Mouse (Mus musculus): ENCODE results near the gene Hcn2. TPM values are rescaled to one million over a fixed set of nuclear protein-coding genes. Genes with fewer than 3 reads are reported as not detected.

Hcn2 gene
- polyA plus RNA-seq, 1 experiment, result 270 TPM

DNA sequence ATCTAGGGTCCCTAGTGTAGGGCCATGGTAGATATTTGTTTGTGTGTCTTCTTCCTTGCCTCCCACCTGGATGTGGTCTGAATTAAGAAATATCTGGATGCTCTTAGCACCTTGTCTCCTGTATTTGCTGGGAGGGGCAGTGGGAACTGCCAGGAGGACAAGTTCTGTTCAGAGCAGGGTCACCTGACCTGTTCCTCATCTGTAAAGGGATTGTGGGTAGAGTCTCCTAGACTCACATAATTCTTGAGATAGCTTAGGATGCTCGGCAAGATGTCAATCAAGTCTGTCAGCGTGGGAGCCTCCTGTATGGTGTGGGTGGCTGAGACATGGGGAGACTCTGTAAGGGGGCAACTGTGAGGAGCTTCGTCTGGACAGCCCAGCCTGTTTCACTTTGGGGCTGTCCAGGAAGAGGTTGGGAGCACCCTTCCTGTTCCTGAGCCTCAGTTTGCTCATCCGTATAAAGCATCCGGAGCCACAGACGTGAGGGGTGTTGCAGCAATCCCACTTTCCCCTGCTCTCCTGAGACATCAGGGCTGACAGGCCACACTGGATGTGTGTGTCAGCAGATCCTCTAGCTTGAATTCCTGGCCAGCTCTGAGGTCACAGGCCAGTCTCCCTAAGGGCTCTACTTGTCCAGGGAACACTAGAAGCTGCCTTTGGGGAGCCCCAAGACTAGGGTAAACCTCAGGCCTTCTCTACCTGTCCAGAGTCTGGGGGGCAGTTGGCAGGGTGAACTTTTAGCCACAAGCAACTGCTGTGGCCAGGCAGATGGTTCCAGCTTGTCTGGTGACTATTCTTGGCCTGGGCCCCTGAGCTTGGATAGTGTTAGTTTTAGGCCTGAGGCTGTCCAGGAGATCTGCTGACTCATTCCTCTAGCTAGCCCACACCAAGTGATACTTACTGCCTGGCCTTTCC lies 32.5 kb upstream of the Hcn2 start:
- Histone ChIP-seq H3K4me1 (ENCODE audit: control insufficient read depth, insufficient read depth, low read length) (peaks cover 23% of the 10 kb centered on the region), H3K27me3 (ENCODE audit: control insufficient read depth, insufficient read depth, low read length) (no peaks in the 10 kb centered on the region), H3K4me3 (replicated peaks; ENCODE audit: insufficient read depth, low read depth, low read length) (peak overlapping the region; percentile 98), H3K27ac (ENCODE audit: insufficient read depth, low read length) (no peak overlapping the region)
- no peak for TF ChIP-seq POLR2A (IDR thresholded peaks at IDR 0.05; ENCODE audit: borderline replicate concordance, insufficient read depth, low read length)
- no peak for TF ChIP-seq CTCF (IDR thresholded peaks at IDR 0.05; ENCODE audit: borderline replicate concordance, insufficient read depth, low read depth, low read length)
- DNase-seq, result no peak
- 59% methylated on average over 6 of the region's 6 CpGs for WGBS

DNA sequence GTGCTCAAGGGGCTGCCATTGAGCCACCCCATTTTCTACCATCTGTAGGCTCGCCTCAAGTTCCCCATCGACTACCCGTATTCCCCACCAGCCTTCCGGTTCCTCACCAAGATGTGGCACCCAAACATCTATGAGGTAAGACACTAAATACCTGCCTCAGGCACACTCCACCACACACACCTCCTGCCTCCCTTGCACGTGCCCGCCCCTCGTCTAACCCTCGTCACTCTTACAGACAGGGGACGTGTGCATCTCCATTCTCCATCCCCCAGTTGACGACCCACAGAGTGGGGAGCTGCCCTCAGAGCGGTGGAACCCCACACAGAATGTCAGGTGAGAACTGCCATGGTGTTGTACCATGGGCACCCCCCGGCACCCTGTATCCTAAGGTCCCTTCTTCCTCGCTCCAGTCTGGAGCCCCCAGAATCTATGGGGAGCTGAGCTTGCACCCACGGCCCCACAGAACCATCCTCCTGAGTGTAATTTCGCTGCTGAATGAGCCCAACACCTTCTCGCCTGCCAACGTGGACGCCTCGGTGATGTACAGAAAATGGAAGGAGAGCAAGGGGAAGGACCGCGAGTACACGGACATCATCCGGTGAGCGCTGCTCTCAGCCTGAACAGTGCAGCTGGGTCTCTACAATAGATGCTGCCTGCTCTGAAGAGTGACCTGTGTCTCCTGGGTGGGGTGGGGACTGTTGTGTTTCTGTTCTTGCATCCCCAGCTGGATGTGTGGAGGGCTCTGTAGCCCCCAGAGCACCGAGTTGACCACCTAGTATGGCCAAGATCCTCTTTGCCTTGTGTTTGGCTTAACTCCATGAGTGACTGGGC lies 31.4 kb upstream of the Hcn2 start:
- no peak overlapping the region for H3K27ac ChIP-seq (ENCODE audit: insufficient read depth, low read length)
- TF ChIP-seq POLR2A (IDR thresholded peaks at IDR 0.05; ENCODE audit: borderline replicate concordance, insufficient read depth, low read length) (no peak), CTCF (IDR thresholded peaks at IDR 0.05; ENCODE audit: borderline replicate concordance, insufficient read depth, low read depth, low read length) (no peak)
- H3K4me3 ChIP-seq (replicated peaks; ENCODE audit: insufficient read depth, low read depth, low read length), result no peak overlapping the region
- no peaks in the 10 kb centered on the region for H3K27me3 ChIP-seq (ENCODE audit: control insufficient read depth, insufficient read depth, low read length)
- WGBS, result 91% methylated on average over 25 of the region's 25 CpGs
- H3K4me1 ChIP-seq (ENCODE audit: control insufficient read depth, insufficient read depth, low read length), result peaks cover 23% of the 10 kb centered on the region
- DNase-seq, result no peak

DNA sequence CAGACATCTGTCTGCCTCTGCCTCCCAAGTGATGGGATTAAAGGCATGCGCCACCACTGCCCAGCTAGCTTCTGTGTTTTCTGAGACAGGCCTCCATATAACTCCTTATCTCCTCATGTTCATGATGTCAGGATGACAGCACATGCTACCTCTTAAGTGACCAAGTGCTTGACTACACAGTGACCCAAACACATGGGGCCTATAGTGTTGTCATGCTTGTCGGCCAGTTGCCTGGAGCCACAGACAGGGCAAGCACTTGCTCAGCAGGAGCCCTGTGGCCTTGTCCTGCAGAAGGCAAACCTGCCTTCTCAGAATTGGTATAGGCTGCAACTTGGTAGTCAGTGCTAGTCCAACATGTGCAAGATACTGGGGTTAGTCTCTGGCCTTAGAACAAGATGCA lies 30.2 kb upstream of the Hcn2 start:
- H3K4me3 ChIP-seq (replicated peaks; ENCODE audit: insufficient read depth, low read depth, low read length), result no peak overlapping the region
- no peaks in the 10 kb centered on the region for H3K27me3 ChIP-seq (ENCODE audit: control insufficient read depth, insufficient read depth, low read length)
- 70% methylated on average over 2 of the region's 2 CpGs for WGBS
- no peak for TF ChIP-seq POLR2A (IDR thresholded peaks at IDR 0.05; ENCODE audit: borderline replicate concordance, insufficient read depth, low read length)
- no peak for TF ChIP-seq CTCF (IDR thresholded peaks at IDR 0.05; ENCODE audit: borderline replicate concordance, insufficient read depth, low read depth, low read length)
- no peak for DNase-seq
- peaks cover 20% of the 10 kb centered on the region for H3K4me1 ChIP-seq (ENCODE audit: control insufficient read depth, insufficient read depth, low read length)
- no peak overlapping the region for H3K27ac ChIP-seq (ENCODE audit: insufficient read depth, low read length)

DNA sequence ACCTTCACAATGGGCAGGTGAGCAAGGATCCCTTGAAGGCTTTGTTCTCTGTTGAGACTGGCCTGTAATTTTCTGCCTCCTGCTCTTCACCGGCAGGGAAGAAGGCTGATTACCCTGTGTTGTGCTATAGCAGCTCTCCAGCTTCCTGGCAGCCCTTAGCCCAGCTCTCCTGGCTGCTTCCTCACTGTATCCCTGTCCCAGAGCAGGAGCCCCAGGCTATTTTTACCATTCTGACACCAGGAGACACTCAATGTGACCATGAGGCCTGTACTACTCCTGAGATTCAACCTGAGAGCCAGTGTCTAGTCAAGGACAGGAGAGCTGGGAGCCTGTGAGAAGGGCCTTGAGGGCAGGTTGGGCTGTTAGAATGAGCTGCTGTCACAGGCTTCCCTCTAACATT lies 29.7 kb upstream of the Hcn2 start:
- H3K27ac ChIP-seq (ENCODE audit: insufficient read depth, low read length), result no peak overlapping the region
- DNase-seq, result no peak
- TF ChIP-seq CTCF (IDR thresholded peaks at IDR 0.05; ENCODE audit: borderline replicate concordance, insufficient read depth, low read depth, low read length) (no peak), POLR2A (IDR thresholded peaks at IDR 0.05; ENCODE audit: borderline replicate concordance, insufficient read depth, low read length) (no peak)
- peaks cover 20% of the 10 kb centered on the region for H3K4me1 ChIP-seq (ENCODE audit: control insufficient read depth, insufficient read depth, low read length)
- WGBS, result 60% methylated on average over 1 of the region's 1 CpGs
- no peak overlapping the region for H3K4me3 ChIP-seq (replicated peaks; ENCODE audit: insufficient read depth, low read depth, low read length)
- no peaks in the 10 kb centered on the region for H3K27me3 ChIP-seq (ENCODE audit: control insufficient read depth, insufficient read depth, low read length)

DNA sequence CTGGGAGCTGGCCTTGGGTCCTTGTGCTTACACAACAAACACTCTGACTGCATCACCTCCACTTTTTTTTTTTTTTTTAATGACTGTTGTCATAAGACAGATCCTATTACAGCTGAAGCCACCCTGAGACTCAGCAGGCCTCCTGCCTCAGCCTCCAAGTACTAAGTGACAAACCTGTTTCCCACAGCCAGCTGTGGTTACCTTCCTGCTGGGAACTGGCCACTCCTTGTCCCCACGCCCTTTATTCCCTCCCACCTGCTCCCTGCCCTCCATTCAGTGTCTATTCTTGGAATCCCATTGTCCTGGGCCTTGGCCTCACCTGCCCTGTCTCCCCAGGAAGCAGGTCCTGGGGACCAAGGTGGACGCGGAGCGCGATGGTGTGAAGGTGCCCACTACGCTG lies 28.9 kb upstream of the Hcn2 start:
- no peak for TF ChIP-seq POLR2A (IDR thresholded peaks at IDR 0.05; ENCODE audit: borderline replicate concordance, insufficient read depth, low read length)
- no peak for TF ChIP-seq CTCF (IDR thresholded peaks at IDR 0.05; ENCODE audit: borderline replicate concordance, insufficient read depth, low read depth, low read length)
- Histone ChIP-seq H3K27me3 (ENCODE audit: control insufficient read depth, insufficient read depth, low read length) (no peaks in the 10 kb centered on the region), H3K27ac (ENCODE audit: insufficient read depth, low read length) (no peak overlapping the region), H3K4me1 (ENCODE audit: control insufficient read depth, insufficient read depth, low read length) (peaks cover 20% of the 10 kb centered on the region), H3K4me3 (replicated peaks; ENCODE audit: insufficient read depth, low read depth, low read length) (no peak overlapping the region)
- WGBS, result 94% methylated on average over 6 of the region's 6 CpGs
- DNase-seq, result no peak

DNA sequence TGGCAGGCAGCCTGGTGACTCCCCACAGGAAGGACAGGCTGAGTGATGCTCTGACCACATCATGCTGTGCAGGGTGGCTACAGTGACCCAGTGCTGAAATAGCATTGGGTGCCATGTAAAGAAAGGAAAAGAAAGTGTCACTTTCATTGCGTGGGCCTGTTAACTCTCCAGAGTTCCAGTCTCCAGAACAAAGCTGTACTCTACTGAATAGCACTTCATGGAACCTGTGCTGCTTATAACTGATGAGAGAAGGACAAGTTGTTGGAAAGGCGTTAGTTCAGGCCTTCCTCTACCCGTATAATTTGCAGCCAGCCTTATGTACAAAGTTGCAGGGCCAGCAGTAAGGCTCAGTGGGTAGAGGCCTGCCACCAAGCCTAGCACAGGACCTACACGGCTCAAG lies 27.7 kb upstream of the Hcn2 start, which contains the start of gene Gzmm:
TSS of gene Gzmm (plus strand) at position 301 of the 400 bp plus-strand sequence.
- no peak within 1 kb of the TSS for H3K4me3 ChIP-seq (replicated peaks; ENCODE audit: insufficient read depth, low read depth, low read length)
- no peaks in the 10 kb centered on the region for H3K27me3 ChIP-seq (ENCODE audit: control insufficient read depth, insufficient read depth, low read length)
- H3K27ac ChIP-seq (ENCODE audit: insufficient read depth, low read length), result no peak within 1 kb of the TSS
- 74% methylated on average over 4 of the region's 4 CpGs for WGBS
- no peak for TF ChIP-seq CTCF (IDR thresholded peaks at IDR 0.05; ENCODE audit: borderline replicate concordance, insufficient read depth, low read depth, low read length)
- no peak for TF ChIP-seq POLR2A (IDR thresholded peaks at IDR 0.05; ENCODE audit: borderline replicate concordance, insufficient read depth, low read length)
- DNase-seq, result no peak
- H3K4me1 ChIP-seq (ENCODE audit: control insufficient read depth, insufficient read depth, low read length), result peaks cover 12% of the 10 kb centered on the region

DNA sequence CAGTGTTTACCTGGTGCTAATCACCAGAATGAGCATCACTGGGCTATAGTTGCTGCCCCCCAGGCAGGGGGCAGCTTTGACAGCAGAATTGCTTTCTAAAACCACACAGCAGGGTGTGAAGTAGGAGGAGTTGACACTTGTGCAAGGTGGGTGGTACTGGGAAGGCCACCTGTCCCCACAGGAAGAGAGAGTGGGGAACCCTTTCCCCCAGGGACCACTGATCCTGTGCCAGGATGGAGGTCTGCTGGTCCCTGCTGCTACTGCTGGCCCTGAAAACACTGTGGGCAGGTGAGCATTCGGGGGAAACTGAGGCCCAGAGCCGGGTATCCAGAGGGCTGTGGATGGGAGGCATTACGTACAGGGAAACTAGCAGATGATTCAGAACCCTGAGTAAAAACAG lies 27.3 kb upstream of the Hcn2 start:
- WGBS, result 92% methylated on average over 3 of the region's 3 CpGs
- Histone ChIP-seq H3K4me3 (replicated peaks; ENCODE audit: insufficient read depth, low read depth, low read length) (no peak overlapping the region), H3K4me1 (ENCODE audit: control insufficient read depth, insufficient read depth, low read length) (peaks cover 12% of the 10 kb centered on the region), H3K27ac (ENCODE audit: insufficient read depth, low read length) (no peak overlapping the region), H3K27me3 (ENCODE audit: control insufficient read depth, insufficient read depth, low read length) (no peaks in the 10 kb centered on the region)
- no peak for TF ChIP-seq POLR2A (IDR thresholded peaks at IDR 0.05; ENCODE audit: borderline replicate concordance, insufficient read depth, low read length)
- TF ChIP-seq CTCF (IDR thresholded peaks at IDR 0.05; ENCODE audit: borderline replicate concordance, insufficient read depth, low read depth, low read length), result no peak
- DNase-seq, result no peak
